Mouse (Mus musculus) heart, postnatal 36 days (tissue): Measurements from ENCODE around the gene Stub1. TPM values are rescaled to one million over a fixed set of nuclear protein-coding genes. Genes with fewer than 3 reads are reported as not detected.
"Not testable (repeated sequence)": the region's sequence is repeated elsewhere in the genome, so short reads cannot be mapped to it uniquely, and the experiment has no call there.

ENCODE experiments used
- DNase-seq, 2 experiments: peaks; one replicate each; pipeline ENCODE4 v3.0.0; 2021 to 2022
- intact Hi-C: fragments of 180-260 bp; cut with DNase I; formaldehyde crosslinking; loops from one replicate; pipeline ENCODE4 v1.15.1; 2025
- total RNA-seq, 2 experiments: library from RNA; stranded (reverse); gene quantifications; 2 replicates each; pipeline ENCODE4 v1.2.3; 2021

The Stub1 gene
- total RNA-seq, 2 experiments from 2014 or later = 111 to 116 TPM

GRCm38 (mm10) chr17:25827011-25827410, 6.2 kb downstream of the Stub1 start:
- DNase-seq = no peak
- intact Hi-C loops = no loop called here

DNA sequence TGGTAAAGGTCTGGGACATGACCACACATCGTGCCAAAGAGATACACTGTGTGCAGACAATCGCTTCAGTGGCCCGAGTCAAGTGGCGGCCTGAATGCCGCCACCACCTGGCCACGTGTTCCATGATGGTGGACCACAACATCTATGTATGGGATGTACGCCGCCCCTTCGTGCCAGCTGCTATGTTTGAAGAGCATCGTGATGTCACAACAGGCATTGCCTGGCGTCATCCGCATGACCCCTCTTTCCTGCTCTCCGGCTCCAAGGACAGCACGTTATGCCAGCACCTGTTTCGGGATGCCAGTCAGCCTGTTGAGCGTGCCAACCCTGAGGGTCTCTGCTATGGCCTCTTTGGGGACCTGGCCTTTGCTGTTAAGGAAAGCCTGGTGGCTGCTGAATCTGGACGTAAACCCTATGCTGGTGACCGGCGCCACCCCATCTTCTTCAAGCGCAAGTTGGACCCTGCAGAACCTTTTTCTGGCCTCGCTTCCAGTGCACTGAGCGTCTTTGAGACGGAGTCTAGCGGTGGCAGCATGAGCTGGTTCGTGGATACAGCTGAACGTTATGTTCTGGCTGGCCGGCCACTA, 7.1 kb downstream of the Stub1 start:
- intact Hi-C loops = no loop called here
- DNase-seq = no peak

GRCm38 (mm10) chr17:25825311-25825710, 7.9 kb downstream of the Stub1 start:
- DNase-seq = no peak
- intact Hi-C loops = no loop called here

- peak in 1 of 2 experiments; percentile 1 for DNase-seq
- intact Hi-C loops = no loop called here
These were observed 8.7 kb downstream of the Stub1 start for GRCm38 (mm10) chr17:25824362-25825142.

DNA sequence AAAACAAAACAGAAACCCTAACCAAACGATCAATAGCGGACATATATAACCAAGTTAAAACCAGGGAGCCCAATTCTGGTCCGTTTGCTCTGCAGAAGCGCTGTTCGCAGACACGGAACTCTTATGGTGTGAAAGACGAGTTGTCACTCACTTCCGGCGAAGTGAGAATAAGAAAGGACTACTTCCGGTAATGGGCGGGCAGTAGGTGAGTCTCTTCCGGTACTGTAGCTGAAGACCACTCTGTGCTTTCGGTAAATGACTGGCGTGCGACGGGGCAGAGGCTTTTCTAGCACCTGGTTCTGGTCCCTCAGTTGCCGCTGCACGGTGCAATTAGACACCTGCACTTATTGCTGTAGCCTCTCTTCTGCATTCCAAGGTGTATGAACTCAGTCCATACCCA, 9.8 kb downstream of the Stub1 start, which contains the start of gene Wdr24:
TSS of gene Wdr24 (plus strand) at position 176 of the 400 bp plus-strand sequence.
- intact Hi-C loops = no loop called here
- DNase-seq = peak; percentile 72 to 83

- DNase-seq = no peak
- intact Hi-C loops = no loop called here
These were observed 14.1 kb downstream of the Stub1 start for GRCm38 (mm10) chr17:25818851-25819780.

- intact Hi-C loops = no loop called here
- DNase-seq = no peak
These were observed 15.5 kb downstream of the Stub1 start for GRCm38 (mm10) chr17:25817662-25818061.

DNA sequence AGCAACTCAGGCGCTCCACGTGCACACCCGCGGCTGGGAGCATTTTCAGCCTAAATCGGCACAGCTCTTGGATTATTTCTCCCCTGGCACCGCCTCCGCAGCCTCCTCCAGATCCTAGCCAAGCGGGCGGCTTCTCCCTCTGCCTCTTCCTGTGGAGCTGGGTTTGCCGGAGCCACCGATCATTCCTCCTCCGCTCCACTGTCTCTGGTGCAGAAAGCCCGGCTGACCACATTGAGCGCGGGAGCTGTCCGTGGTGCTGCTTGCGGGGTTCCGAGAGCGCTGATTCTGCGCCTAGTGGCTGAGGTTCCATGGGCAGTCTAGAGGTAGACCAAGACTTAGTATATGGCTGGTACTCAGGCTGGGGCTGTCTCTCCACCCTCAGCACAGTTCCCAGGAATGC, 19.7 kb downstream of the Stub1 start:
- DNase-seq = peak; percentile 78 to 88

DNA sequence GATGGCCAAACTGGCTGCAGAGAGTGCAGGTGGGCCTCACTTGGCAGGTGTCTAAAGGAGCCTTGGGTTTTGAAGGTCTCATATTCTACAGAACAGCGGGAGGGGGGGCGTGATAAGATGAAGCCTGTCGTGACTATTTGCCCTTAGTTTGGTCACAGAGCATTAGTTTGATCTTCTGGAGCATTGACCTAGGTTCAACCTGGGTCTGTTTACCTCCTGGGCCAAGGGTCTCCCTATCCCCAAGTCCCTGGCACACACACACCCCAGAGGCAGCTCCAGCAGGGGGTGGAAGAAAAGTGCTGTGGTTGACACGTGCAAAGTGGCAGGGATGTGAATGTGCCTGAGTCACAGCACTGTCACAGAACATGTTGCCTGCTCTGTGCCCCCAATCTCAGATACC, 22.3 kb downstream of the Stub1 start:
- intact Hi-C loops = no loop called here
- no peak for DNase-seq

More for the DNA sequence above, 19.7 kb downstream of the Stub1 start:
- intact Hi-C loops = no loop called here

GRCm38 (mm10) chr17:25809606-25810340, 23.4 kb downstream of the Stub1 start:
- intact Hi-C loops = no loop called here
- DNase-seq = no peak

- peak; percentile 55 to 64 for DNase-seq
- intact Hi-C loops = no loop called here
These were observed 24.2 kb downstream of the Stub1 start, which contains the start of gene Fbxl16 for GRCm38 (mm10) chr17:25808789-25809605. Gene Fbxl16 (plus strand): TSS chr17:25809085.

DNA sequence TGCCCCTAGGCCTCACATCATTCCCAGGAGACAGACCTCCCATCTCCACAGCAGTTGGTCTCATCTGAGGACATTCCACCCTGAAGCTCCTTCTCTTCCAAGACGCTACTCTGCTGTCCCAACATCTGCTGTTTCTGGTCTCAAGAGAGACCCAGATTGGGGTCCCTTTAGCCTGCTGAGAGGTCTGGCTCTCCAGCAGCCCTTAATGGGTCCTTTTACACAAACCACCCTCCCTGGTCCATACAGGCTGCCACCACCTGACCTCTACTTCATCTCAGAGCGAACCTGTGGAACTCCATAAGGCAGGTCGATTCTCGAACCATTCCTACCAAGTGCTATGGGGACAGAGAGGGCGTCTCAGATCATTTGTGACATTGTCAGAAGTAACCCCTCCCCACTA, 25.2 kb downstream of the Stub1 start:
- no peak for DNase-seq
- intact Hi-C loops = no loop called here

DNA sequence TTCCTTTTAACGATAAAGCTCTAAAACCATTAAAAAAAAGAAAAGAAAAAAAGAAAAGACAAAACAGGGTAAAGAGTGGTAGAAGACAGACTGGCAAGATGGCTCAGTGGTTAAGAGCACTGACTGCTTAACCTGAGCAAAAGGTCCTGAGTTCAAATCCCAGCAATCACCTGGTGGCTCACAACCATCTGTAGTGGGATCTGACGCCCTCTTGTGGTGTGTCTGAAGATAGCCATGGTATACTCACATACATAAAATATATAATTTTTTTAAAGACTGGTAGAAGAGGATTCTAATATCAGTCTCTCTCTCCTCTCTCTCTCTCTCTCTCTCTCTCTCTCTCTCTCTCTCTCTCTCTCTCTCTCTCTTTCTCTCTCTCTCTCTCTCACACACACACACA, 25.8 kb downstream of the Stub1 start:
- intact Hi-C loops, DNase-seq: not testable (repeated sequence)

GRCm38 (mm10) chr17:25806507-25806906, 26.7 kb downstream of the Stub1 start:
- no peak for DNase-seq
- intact Hi-C loops = no loop called here

GRCm38 (mm10) chr17:25802825-25803517, 30.2 kb downstream of the Stub1 start:
- intact Hi-C loops = loop anchor here (5.0 kb wide), 1 partner anchor 326 kb away; no protein-coding TSS in a partner anchor
- DNase-seq = peak; percentile 39 to 50

- intact Hi-C loops = loop anchor here (1.0 to 5.0 kb wide), 3 partner anchors 28 to 324 kb away; partner anchors contain the start of gene Narfl
- peak; percentile 68 to 69 for DNase-seq
These were observed 32.2 kb downstream of the Stub1 start for GRCm38 (mm10) chr17:25801029-25801428.

GRCm38 (mm10) chr17:25796951-25797369, 36.2 kb downstream of the Stub1 start, which contains the start of gene Metrn:
Gene Metrn (minus strand): TSS chr17:25797136.
- peak; percentile 85 for DNase-seq
- intact Hi-C loops = loop anchor here (1.0 kb wide), 1 partner anchor 24 kb away; the partner anchor contains the start of gene Narfl

- intact Hi-C loops = loop anchor here (1.0 kb wide), 1 partner anchor 23 kb away; the partner anchor contains the start of gene Narfl
- DNase-seq = peak; percentile 46 to 53
These were observed 36.9 kb downstream of the Stub1 start for GRCm38 (mm10) chr17:25796211-25796771.
